Mouse (Mus musculus) liver, adult 2 months (tissue): ENCODE measurements around the gene Pemt. TPM values are rescaled to one million over a fixed set of nuclear protein-coding genes. Genes with fewer than 3 reads are reported as not detected.
"Not testable (repeated sequence)": the region's sequence is repeated elsewhere in the genome, so short reads cannot be mapped to it uniquely, and the experiment has no call there.

Source experiments
- DNase-seq: peaks from one replicate; pipeline ENCODE4 v3.0.0-alpha.2; 2011; ENCODE audit warnings: low read depth, low spot score; ENCODE audit errors: extremely low read depth
- H3K27ac ChIP-seq: fragments of 200-500 bp; replicated peaks from 2 replicates; pipeline ENCODE4 v1.5.1; 2012; ENCODE audit warnings: low read depth, mild to moderate bottlenecking, control low read depth, inconsistent platforms, low read length; ENCODE audit not compliant: insufficient read depth
- H3K27me3 ChIP-seq: fragments of 200-500 bp; 2 replicates; pipeline ENCODE4 v1.6.1; 2012; ENCODE audit warnings: mild to moderate bottlenecking, moderate library complexity, low read length, inconsistent platforms; ENCODE audit not compliant: control insufficient read depth, insufficient read depth
- H3K36me3 ChIP-seq: fragments of 200-500 bp; 2 replicates; pipeline ENCODE4 v1.6.1; 2012; ENCODE audit warnings: low read length, inconsistent platforms; ENCODE audit not compliant: control insufficient read depth, insufficient read depth
- H3K4me1 ChIP-seq: fragments of 200-500 bp; 2 replicates; pipeline ENCODE4 v1.6.1; 2011; ENCODE audit warnings: low read length; ENCODE audit not compliant: control insufficient read depth, insufficient read depth
- H3K4me3 ChIP-seq: fragments of 200-500 bp; 2 replicates; pipeline ENCODE4 v1.5.1; 2011; ENCODE audit warnings: low read depth, mild to moderate bottlenecking, control low read depth, low read length, moderate library complexity; ENCODE audit not compliant: insufficient read depth
- H3K79me2 ChIP-seq: fragments of 200-500 bp; 2 replicates; pipeline ENCODE4 v1.6.1; 2012; ENCODE audit warnings: inconsistent platforms, mild to moderate bottlenecking, low read length, moderate library complexity; ENCODE audit not compliant: control insufficient read depth, insufficient read depth
- H3K9ac ChIP-seq: fragments of 200-500 bp; 2 replicates; pipeline ENCODE4 v1.6.1; 2012; ENCODE audit warnings: low read depth, mild to moderate bottlenecking, control low read depth, inconsistent platforms, low read length
- CTCF ChIP-seq: fragments of 200-500 bp; IDR thresholded peaks from 2 replicates; pipeline ENCODE4 v1.5.1; 2011; ENCODE audit warnings: low read depth, low read length, control low read depth
- POLR2A ChIP-seq: fragments of 200-500 bp; IDR thresholded peaks from 2 replicates; pipeline ENCODE4 v1.6.1; 2011; ENCODE audit warnings: low read length, control low read depth; ENCODE audit not compliant: insufficient read depth; ENCODE audit errors: extremely low read depth
- WGBS: fragments of 180-500 bp; shearing (Covaris S2); methylation state at CpG from one replicate; pipeline ENCODE4 v1.1.7; 2018; 5-methylcytosine and 5-hydroxymethylcytosine counted together
- polyA plus RNA-seq: library from polyadenylated mRNA; depleted of rRNA; stranded (reverse); fragments of >200 nt; gene quantifications from 2 replicates; pipeline ENCODE4 v1.2.3, GENCODE M21; 2012
- total RNA-seq: library from RNA; depleted of rRNA; stranded (reverse); fragments of >200 nt; gene quantifications from 2 replicates; pipeline ENCODE4 v1.2.3, GENCODE M21; 2014

Gene Pemt
- total and polyA plus RNA-seq, 2 experiments = 432 to 1,369 TPM

GRCm38 (mm10) chr11:59956749-59957148 lies 89.5 kb downstream of the Pemt start:
- TF ChIP-seq CTCF (no peak), POLR2A (no peak)
- WGBS = 90% methylated on average over 6 of the region's 6 CpGs
- Histone ChIP-seq H3K4me3 (no peak overlapping the region), H3K27ac (no peak overlapping the region), H3K79me2 (peaks cover 5% of the 10 kb centered on the region; the same call in 1 of the 2 replicates), H3K36me3 (no peaks in the 10 kb centered on the region), H3K9ac (no peak overlapping the region), H3K4me1 (no peaks in the 10 kb centered on the region; the same call in 1 of the 2 replicates), H3K27me3 (no peaks in the 10 kb centered on the region)
- no peak for DNase-seq

GRCm38 (mm10) chr11:59952892-59953291 lies 93.4 kb downstream of the Pemt start:
- no peaks in the 10 kb centered on the region for H3K36me3 ChIP-seq
- H3K27me3 ChIP-seq = no peaks in the 10 kb centered on the region
- peak overlapping the region; percentile 13; the same call in 1 of the 2 replicates for H3K4me3 ChIP-seq
- H3K9ac ChIP-seq = no peak overlapping the region
- no peak for TF ChIP-seq POLR2A
- no peak for TF ChIP-seq CTCF
- peaks cover 5% of the 10 kb centered on the region for H3K4me1 ChIP-seq
- WGBS = 87% methylated on average over 14 of the region's 14 CpGs
- no peak for DNase-seq
- H3K27ac ChIP-seq = no peak overlapping the region
- H3K79me2 ChIP-seq = peaks cover 28% of the 10 kb centered on the region; the same call in 1 of the 2 replicates

GRCm38 (mm10) chr11:59948401-59948767 lies 97.9 kb downstream of the Pemt start:
- no peak for DNase-seq
- H3K27me3 ChIP-seq = no peaks in the 10 kb centered on the region
- H3K9ac ChIP-seq = peak overlapping the region; percentile 97
- peaks cover 8% of the 10 kb centered on the region for H3K4me1 ChIP-seq
- peaks cover 28% of the 10 kb centered on the region; the same call in 1 of the 2 replicates for H3K79me2 ChIP-seq
- H3K36me3 ChIP-seq = no peaks in the 10 kb centered on the region
- peak overlapping the region; percentile 40 for H3K27ac ChIP-seq
- TF ChIP-seq CTCF (no peak), POLR2A (no peak)
- peak overlapping the region; percentile 90 for H3K4me3 ChIP-seq
- 2% methylated on average over 16 of the region's 16 CpGs for WGBS

GRCm38 (mm10) chr11:59947752-59948400 lies 98.4 kb downstream of the Pemt start, which contains the start of gene Med9:
Gene Med9, plus strand, starts transcription at chr11:59948206.
- WGBS = 3% methylated on average over 43 of the region's 43 CpGs
- H3K36me3 ChIP-seq = no peaks in the 10 kb centered on the region
- H3K4me3 ChIP-seq = peak within 1 kb of the TSS; percentile 90
- H3K79me2 ChIP-seq = peaks cover 28% of the 10 kb centered on the region; the same call in 1 of the 2 replicates
- peak within 1 kb of the TSS; percentile 40 for H3K27ac ChIP-seq
- H3K9ac ChIP-seq = peak within 1 kb of the TSS; percentile 97
- TF ChIP-seq POLR2A (0 out of 2 replicates have a peak, but pooled peaks have one; percentile 22), CTCF (no peak)
- no peaks in the 10 kb centered on the region for H3K27me3 ChIP-seq
- peak; percentile 55 for DNase-seq
- peaks cover 8% of the 10 kb centered on the region for H3K4me1 ChIP-seq

GRCm38 (mm10) chr11:59944855-59945254 lies 101.4 kb downstream of the Pemt start:
- not testable (repeated sequence) for H3K79me2 ChIP-seq, H3K27me3 ChIP-seq, H3K9ac ChIP-seq, H3K4me3 ChIP-seq, H3K36me3 ChIP-seq, DNase-seq, H3K27ac ChIP-seq
- H3K4me1 ChIP-seq = peaks cover 10% of the 10 kb centered on the region
- WGBS = 88% methylated on average over 9 of the region's 10 CpGs

GRCm38 (mm10) chr11:59941391-59941790 lies 104.9 kb downstream of the Pemt start:
- TF ChIP-seq CTCF (no peak), POLR2A (no peak)
- 0% methylated on average over 3 of the region's 3 CpGs for WGBS
- peaks cover 7% of the 10 kb centered on the region for H3K4me1 ChIP-seq
- H3K9ac ChIP-seq = no peak overlapping the region
- no peaks in the 10 kb centered on the region for H3K27me3 ChIP-seq
- peak; percentile 46 for DNase-seq
- no peak overlapping the region for H3K4me3 ChIP-seq
- H3K27ac ChIP-seq = peak overlapping the region; percentile 33
- H3K79me2 ChIP-seq = no peaks in the 10 kb centered on the region
- no peaks in the 10 kb centered on the region for H3K36me3 ChIP-seq
